Mouse (Mus musculus) small intestine, adult 2 months (tissue): ENCODE data around the gene Bckdhb. TPM values are rescaled to one million over a fixed set of nuclear protein-coding genes. Genes with fewer than 3 reads are reported as not detected.
A peak's percentile ranks its signal among the peaks of the same experiment; 100 is the strongest.

Experiments
- H3K27ac ChIP-seq: fragments of 200-500 bp; 2 replicates; pipeline ENCODE4 v1.5.1; 2012; ENCODE audit warnings: low read depth, low read length, control low read depth, inconsistent platforms; ENCODE audit not compliant: insufficient read depth
- H3K27me3 ChIP-seq: fragments of 200-500 bp; 2 replicates; pipeline ENCODE4 v1.6.1; 2012; ENCODE audit warnings: mild to moderate bottlenecking, moderate library complexity, low read length, inconsistent platforms; ENCODE audit not compliant: control insufficient read depth, insufficient read depth
- H3K36me3 ChIP-seq: fragments of 200-500 bp; 2 replicates; pipeline ENCODE4 v1.6.1; 2012; ENCODE audit warnings: mild to moderate bottlenecking, low read length, control low read depth, inconsistent platforms; ENCODE audit not compliant: control insufficient read depth, insufficient read depth
- H3K4me1 ChIP-seq: fragments of 200-500 bp; 2 replicates; pipeline ENCODE4 v1.6.1; 2012; ENCODE audit warnings: low read length, inconsistent platforms, mixed read lengths; ENCODE audit not compliant: control insufficient read depth, insufficient read depth, insufficient read length
- H3K4me3 ChIP-seq: fragments of 200-500 bp; 2 replicates; pipeline ENCODE4 v1.5.1; 2012; ENCODE audit warnings: low read depth, mild to moderate bottlenecking, control low read depth, inconsistent platforms, low read length, moderate library complexity
- CTCF ChIP-seq: fragments of 200-500 bp; IDR thresholded peaks from 2 replicates; pipeline ENCODE4 v1.5.1; 2012; ENCODE audit warnings: low read depth, mild to moderate bottlenecking, control low read depth, inconsistent platforms, low read length, moderate library complexity, mixed read lengths; ENCODE audit not compliant: insufficient replicate concordance, insufficient read length; ENCODE audit errors: extremely low read depth
- POLR2A ChIP-seq: fragments of 200-500 bp; IDR thresholded peaks from 2 replicates; pipeline ENCODE4 v1.6.1; 2012; ENCODE audit warnings: low read depth, mild to moderate bottlenecking, control low read depth, inconsistent platforms, low read length, moderate library complexity
- WGBS: fragments of 180-500 bp; shearing (Covaris S2); methylation state at CpG from one replicate; pipeline ENCODE4 v1.1.7; 2018; 5-methylcytosine and 5-hydroxymethylcytosine counted together
- polyA plus RNA-seq: library from polyadenylated mRNA; depleted of rRNA; stranded (reverse); fragments of >200 nt; gene quantifications from 2 replicates; pipeline ENCODE4 v1.2.3, GENCODE M21; 2012

Bckdhb gene
- polyA plus RNA-seq, 1 experiment = 2.3 TPM

GRCm38 (mm10) chr9:83940016-83940415 is 15.1 kb downstream of the Bckdhb start:
- Histone ChIP-seq H3K27me3 (no peaks in the 10 kb centered on the region), H3K36me3 (no peaks in the 10 kb centered on the region), H3K4me1 (no peaks in the 10 kb centered on the region), H3K4me3 (no peak overlapping the region), H3K27ac (no peak overlapping the region)
- 95% methylated on average over 3 of the region's 3 CpGs for WGBS
- TF ChIP-seq POLR2A = no peak
- no peak for TF ChIP-seq CTCF

- WGBS = 90% methylated on average over 9 of the region's 9 CpGs
- TF ChIP-seq POLR2A = no peak
- TF ChIP-seq CTCF = no peak
- Histone ChIP-seq H3K4me1 (no peaks in the 10 kb centered on the region), H3K4me3 (no peak overlapping the region), H3K27me3 (no peaks in the 10 kb centered on the region), H3K27ac (no peak overlapping the region), H3K36me3 (no peaks in the 10 kb centered on the region)
These were observed 15.8 kb downstream of the Bckdhb start for GRCm38 (mm10) chr9:83940537-83941363.

GRCm38 (mm10) chr9:83951336-83951735 is 26.4 kb downstream of the Bckdhb start:
- Histone ChIP-seq H3K27ac (no peak overlapping the region), H3K36me3 (no peaks in the 10 kb centered on the region), H3K4me1 (no peaks in the 10 kb centered on the region), H3K27me3 (no peaks in the 10 kb centered on the region), H3K4me3 (no peak overlapping the region)
- 64% methylated on average over 4 of the region's 4 CpGs for WGBS
- TF ChIP-seq CTCF = no peak
- TF ChIP-seq POLR2A = no peak

- Histone ChIP-seq H3K36me3 (no peaks in the 10 kb centered on the region), H3K4me3 (no peak overlapping the region), H3K27me3 (no peaks in the 10 kb centered on the region), H3K27ac (no peak overlapping the region), H3K4me1 (no peaks in the 10 kb centered on the region)
- no peak for TF ChIP-seq POLR2A
- TF ChIP-seq CTCF = peak; percentile 83; the same call in 1 of the 2 replicates
- WGBS = 52% methylated on average over 15 of the region's 15 CpGs
These were observed 31.8 kb downstream of the Bckdhb start for GRCm38 (mm10) chr9:83956632-83957314.

GRCm38 (mm10) chr9:83962098-83963086 is 37.4 kb downstream of the Bckdhb start:
- TF ChIP-seq CTCF (no peak), POLR2A (no peak)
- Histone ChIP-seq H3K4me1 (no peaks in the 10 kb centered on the region), H3K36me3 (no peaks in the 10 kb centered on the region), H3K27ac (no peak overlapping the region), H3K27me3 (no peaks in the 10 kb centered on the region), H3K4me3 (no peak overlapping the region)
- WGBS = 53% methylated on average over 10 of the region's 10 CpGs

GRCm38 (mm10) chr9:83963296-83963695 is 38.4 kb downstream of the Bckdhb start:
- Histone ChIP-seq H3K4me1 (no peaks in the 10 kb centered on the region), H3K4me3 (no peak overlapping the region), H3K27ac (no peak overlapping the region), H3K36me3 (no peaks in the 10 kb centered on the region), H3K27me3 (no peaks in the 10 kb centered on the region)
- TF ChIP-seq CTCF (no peak), POLR2A (no peak)
- whole genome bisulfite sequencing = 90% methylated on average over 10 of the region's 10 CpGs
